Mouse (Mus musculus): ENCODE results near the gene Ajap1. TPM values are rescaled to one million over a fixed set of nuclear protein-coding genes. Genes with fewer than 3 reads are reported as not detected.

Ajap1 gene
- polyA plus RNA-seq, 1 experiment from 2014 or later: 8.4 TPM

- Histone ChIP-seq H3K9me3 (no peaks in the 10 kb centered on the region), H3K27me3 (replicated peaks) (peaks cover 16% of the 10 kb centered on the region; the same call in 1 of the 2 replicates), H3K4me3 (peak overlapping the region; percentile 69), H3K36me3 (no peaks in the 10 kb centered on the region), H3K9ac (peak overlapping the region; percentile 86), H3K4me2 (replicated peaks) (peak overlapping the region; percentile 89), H3K27ac (peak overlapping the region; percentile 37; the same call in 1 of the 2 replicates), H3K4me1 (peaks cover 68% of the 10 kb centered on the region)
- ATAC-seq (ENCODE audit: low FRiP score, low read depth): no peak
- WGBS: under 1% methylated on average over 71 of the region's 71 CpGs
These were observed 1.0 kb downstream of the Ajap1 start for GRCm38 (mm10) chr4:153481361-153482234.

GRCm38 (mm10) chr4:153480551-153481262 lies 1.9 kb downstream of the Ajap1 start:
- Histone ChIP-seq H3K4me1 (peaks cover 64% of the 10 kb centered on the region), H3K4me3 (peak overlapping the region; percentile 69), H3K27me3 (replicated peaks) (peaks cover 16% of the 10 kb centered on the region; the same call in 1 of the 2 replicates), H3K9ac (peak overlapping the region; percentile 86), H3K9me3 (no peaks in the 10 kb centered on the region), H3K27ac (no peak overlapping the region), H3K4me2 (replicated peaks) (peak overlapping the region; percentile 89), H3K36me3 (no peaks in the 10 kb centered on the region)
- 0 out of 2 replicates have a peak, but pooled peaks have one; percentile 25 for ATAC-seq (ENCODE audit: low FRiP score, low read depth)
- 3% methylated on average over 19 of the region's 19 CpGs for WGBS

GRCm38 (mm10) chr4:153479144-153479543 lies 3.5 kb downstream of the Ajap1 start:
- peaks cover 62% of the 10 kb centered on the region for H3K4me1 ChIP-seq
- H3K27me3 ChIP-seq (replicated peaks): peaks cover 14% of the 10 kb centered on the region; the same call in 1 of the 2 replicates
- no peaks in the 10 kb centered on the region for H3K36me3 ChIP-seq
- no peak for ATAC-seq (ENCODE audit: low FRiP score, low read depth)
- no peaks in the 10 kb centered on the region for H3K9me3 ChIP-seq
- WGBS: 18% methylated on average over 8 of the region's 8 CpGs
- H3K9ac ChIP-seq: peak overlapping the region; percentile 36
- H3K4me2 ChIP-seq (replicated peaks): peak overlapping the region; percentile 89
- peak overlapping the region; percentile 69 for H3K4me3 ChIP-seq
- no peak overlapping the region for H3K27ac ChIP-seq

- Histone ChIP-seq H3K27ac (no peak overlapping the region), H3K9me3 (0 out of 2 replicates have a peak, but pooled peaks cover 9% of the 10 kb centered on the region), H3K36me3 (peaks cover 13% of the 10 kb centered on the region; the same call in 1 of the 2 replicates), H3K4me2 (replicated peaks) (no peak overlapping the region), H3K4me3 (no peak overlapping the region), H3K4me1 (peaks cover 17% of the 10 kb centered on the region), H3K27me3 (replicated peaks) (no peaks in the 10 kb centered on the region), H3K9ac (no peak overlapping the region)
- 78% methylated on average over 4 of the region's 4 CpGs for WGBS
- ATAC-seq (ENCODE audit: low FRiP score, low read depth): no peak
These were observed 8.9 kb downstream of the Ajap1 start for GRCm38 (mm10) chr4:153473480-153474252.

GRCm38 (mm10) chr4:153469712-153470111 lies 12.9 kb downstream of the Ajap1 start:
- Histone ChIP-seq H3K4me2 (replicated peaks) (no peak overlapping the region), H3K9ac (no peak overlapping the region), H3K4me3 (no peak overlapping the region), H3K36me3 (peaks cover 13% of the 10 kb centered on the region; the same call in 1 of the 2 replicates), H3K4me1 (peaks cover 14% of the 10 kb centered on the region; the same call in 1 of the 2 replicates), H3K9me3 (0 out of 2 replicates have a peak, but pooled peaks cover 9% of the 10 kb centered on the region), H3K27me3 (replicated peaks) (no peaks in the 10 kb centered on the region), H3K27ac (no peak overlapping the region)
- no peak for ATAC-seq (ENCODE audit: low FRiP score, low read depth)
- 92% methylated on average over 15 of the region's 15 CpGs for WGBS

GRCm38 (mm10) chr4:153459934-153460333 lies 22.7 kb downstream of the Ajap1 start:
- Histone ChIP-seq H3K36me3 (no peaks in the 10 kb centered on the region), H3K27me3 (replicated peaks) (no peaks in the 10 kb centered on the region), H3K4me3 (no peak overlapping the region), H3K27ac (no peak overlapping the region), H3K4me1 (peaks cover 5% of the 10 kb centered on the region; the same call in 1 of the 2 replicates), H3K9me3 (no peaks in the 10 kb centered on the region), H3K4me2 (replicated peaks) (no peak overlapping the region), H3K9ac (no peak overlapping the region)
- 87% methylated on average over 15 of the region's 15 CpGs for WGBS
- ATAC-seq (ENCODE audit: low FRiP score, low read depth): no peak

- Histone ChIP-seq H3K4me2 (replicated peaks) (no peak overlapping the region), H3K4me3 (no peak overlapping the region), H3K36me3 (no peaks in the 10 kb centered on the region), H3K27ac (no peak overlapping the region), H3K9ac (no peak overlapping the region), H3K27me3 (replicated peaks) (no peaks in the 10 kb centered on the region), H3K9me3 (no peaks in the 10 kb centered on the region), H3K4me1 (peaks cover under 1% of the 10 kb centered on the region; the same call in 1 of the 2 replicates)
- 93% methylated on average over 9 of the region's 9 CpGs for WGBS
- ATAC-seq (ENCODE audit: low FRiP score, low read depth): no peak
These were observed 23.1 kb downstream of the Ajap1 start for GRCm38 (mm10) chr4:153459503-153459902.

GRCm38 (mm10) chr4:153458821-153459220 lies 23.8 kb downstream of the Ajap1 start:
- no peak for ATAC-seq (ENCODE audit: low FRiP score, low read depth)
- Histone ChIP-seq H3K4me1 (no peaks in the 10 kb centered on the region), H3K9me3 (no peaks in the 10 kb centered on the region), H3K27me3 (replicated peaks) (no peaks in the 10 kb centered on the region), H3K27ac (no peak overlapping the region), H3K4me2 (replicated peaks) (no peak overlapping the region), H3K9ac (no peak overlapping the region), H3K4me3 (no peak overlapping the region), H3K36me3 (no peaks in the 10 kb centered on the region)
- WGBS: 84% methylated on average over 15 of the region's 15 CpGs

GRCm38 (mm10) chr4:153453496-153453895 lies 29.1 kb downstream of the Ajap1 start:
- no peaks in the 10 kb centered on the region for H3K36me3 ChIP-seq
- ATAC-seq (ENCODE audit: low FRiP score, low read depth): no peak
- no peak overlapping the region for H3K27ac ChIP-seq
- no peaks in the 10 kb centered on the region for H3K27me3 ChIP-seq (replicated peaks)
- no peaks in the 10 kb centered on the region for H3K9me3 ChIP-seq
- no peak overlapping the region for H3K9ac ChIP-seq
- H3K4me1 ChIP-seq: no peaks in the 10 kb centered on the region
- no peak overlapping the region for H3K4me2 ChIP-seq (replicated peaks)
- H3K4me3 ChIP-seq: no peak overlapping the region
- 87% methylated on average over 7 of the region's 7 CpGs for WGBS

- no peak for ATAC-seq (ENCODE audit: low FRiP score, low read depth)
These were observed 31.1 kb downstream of the Ajap1 start for GRCm38 (mm10) chr4:153451516-153451915.

GRCm38 (mm10) chr4:153442522-153442921 lies 40.1 kb downstream of the Ajap1 start:
- no peak overlapping the region for H3K9ac ChIP-seq

More at GRCm38 (mm10) chr4:153451516-153451915, 31.1 kb downstream of the Ajap1 start:
- 63% methylated on average over 8 of the region's 8 CpGs for WGBS
- Histone ChIP-seq H3K27ac (no peak overlapping the region), H3K36me3 (no peaks in the 10 kb centered on the region), H3K4me2 (replicated peaks) (no peak overlapping the region), H3K4me1 (no peaks in the 10 kb centered on the region), H3K27me3 (replicated peaks) (no peaks in the 10 kb centered on the region), H3K9ac (no peak overlapping the region), H3K9me3 (no peaks in the 10 kb centered on the region), H3K4me3 (no peak overlapping the region)

More at GRCm38 (mm10) chr4:153442522-153442921, 40.1 kb downstream of the Ajap1 start:
- no peak overlapping the region for H3K4me2 ChIP-seq (replicated peaks)
- H3K4me1 ChIP-seq: peaks cover 9% of the 10 kb centered on the region
- no peaks in the 10 kb centered on the region for H3K9me3 ChIP-seq
- ATAC-seq (ENCODE audit: low FRiP score, low read depth): no peak
- H3K27ac ChIP-seq: no peak overlapping the region
- 85% methylated on average over 10 of the region's 10 CpGs for WGBS
- H3K36me3 ChIP-seq: no peaks in the 10 kb centered on the region
- H3K27me3 ChIP-seq (replicated peaks): no peaks in the 10 kb centered on the region
- no peak overlapping the region for H3K4me3 ChIP-seq

Measured in neural tube, embryonic 12.5 days (tissue).